Mouse (Mus musculus) left cerebral cortex, postnatal 25 days (tissue): ENCODE results near the gene Klk14. TPM values are rescaled to one million over a fixed set of nuclear protein-coding genes. Genes with fewer than 3 reads are reported as not detected.

Experiments
- DNase-seq, 2 experiments: peaks; one replicate each; pipeline ENCODE4 v3.0.0; 2022; ENCODE audit warnings: low spot score in 2 of 2, mixed read lengths in 1 of 2
- intact Hi-C: fragments of 180-260 bp; cut with DNase I; formaldehyde crosslinking; loops from one replicate; pipeline ENCODE4 v1.15.1; 2025
- total RNA-seq, 2 experiments: library from RNA; stranded (reverse); gene quantifications; 2 replicates each; pipeline ENCODE4 v1.2.3; 2021

Gene Klk14
- total RNA-seq, 2 experiments from 2014 or later: not detected

DNA sequence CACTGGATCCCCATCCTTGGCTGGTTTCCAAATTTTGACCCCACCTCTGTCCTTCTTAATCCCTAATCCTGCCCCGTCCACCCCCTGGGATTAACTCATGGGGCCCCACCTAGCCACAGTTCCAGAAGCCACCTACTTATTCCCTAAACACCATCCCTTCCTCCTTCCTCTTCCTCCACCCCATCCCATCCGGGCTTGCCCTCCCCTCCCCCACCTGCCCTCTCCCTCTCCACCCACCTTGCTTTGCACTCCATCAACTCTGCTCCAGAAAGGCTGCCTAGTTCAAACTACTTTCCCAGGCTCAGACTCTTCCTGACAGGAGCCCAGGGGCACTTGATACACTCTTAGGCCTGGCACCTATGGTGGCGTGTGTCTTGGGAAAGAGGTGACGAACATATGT lies 22.0 kb downstream of the Klk14 start, which contains the start of gene Klk13:
Klk13 (plus strand) TSS at position 301 of the 400 bp plus-strand sequence.
- intact Hi-C loops: no loop called here
- DNase-seq: no peak

DNA sequence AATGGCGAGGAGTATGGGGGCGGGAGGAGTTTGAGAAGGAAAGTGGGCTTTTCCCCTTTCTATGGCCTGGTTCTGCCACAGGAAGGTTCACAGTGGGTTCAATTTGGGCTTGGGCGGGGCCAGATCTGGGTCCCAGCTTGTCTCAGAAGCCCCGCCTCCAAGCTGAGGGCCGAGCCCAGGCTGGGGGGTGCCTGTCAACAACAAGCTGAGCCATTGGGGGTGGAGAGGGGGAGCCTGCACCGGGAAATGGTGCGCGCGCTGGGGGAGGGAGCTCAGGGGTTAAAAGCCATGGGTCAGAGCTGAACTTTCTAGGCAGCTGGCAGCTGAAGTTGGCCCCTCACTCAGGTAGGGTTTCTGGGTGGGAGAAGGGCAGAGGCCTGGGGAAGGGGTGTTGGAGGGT lies 22.7 kb downstream of the Klk14 start:
- intact Hi-C loops: no loop called here
- DNase-seq: no peak

DNA sequence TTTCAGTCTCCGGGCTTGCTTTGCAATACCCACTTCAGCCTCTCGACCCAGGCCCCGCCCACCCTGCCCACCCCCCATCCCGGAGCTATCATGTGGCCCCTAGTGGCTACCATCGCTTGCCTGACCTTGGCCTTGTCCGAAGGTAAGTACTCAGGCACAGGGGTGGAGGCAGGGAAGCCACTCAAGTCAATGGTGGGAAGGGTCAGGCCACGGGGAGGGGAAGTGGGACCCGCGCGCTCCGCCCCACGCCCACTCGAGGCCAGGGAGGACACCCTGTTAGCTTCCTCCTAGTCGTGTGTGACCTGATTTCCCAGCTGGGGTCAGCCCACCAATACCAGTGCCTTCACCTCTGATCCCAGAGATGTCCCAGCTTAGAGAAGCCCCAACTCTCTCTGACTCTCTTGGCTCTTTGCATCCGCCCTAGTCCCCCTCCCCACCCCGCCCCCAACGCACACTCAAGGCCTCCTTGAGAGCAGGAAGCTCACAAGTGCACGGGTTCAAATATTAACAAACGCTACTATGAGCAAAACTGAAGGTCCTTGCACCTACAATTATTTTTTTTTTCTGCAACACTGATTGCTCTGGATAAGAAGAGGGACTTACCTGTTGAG lies 23.6 kb downstream of the Klk14 start:
- no peak for DNase-seq
- intact Hi-C loops: no loop called here

Other genes with a start within 250 kb of the Klk14 start
- gene Cldnd2, start 249.6 kb upstream of the Klk14 start, total RNA-seq: not detected
- 10 to 100 TPM; 52.2 to 59.1 TPM for gene Etfb, start 246.3 kb upstream of the Klk14 start, total RNA-seq
- under 1 TPM in 1 of 2 experiments, not detected in 1; 0.53 TPM for gene Gm45233, start 246.3 kb upstream of the Klk14 start, total RNA-seq
- gene Vsig10l, start 227.3 kb upstream of the Klk14 start, total RNA-seq: 1 to 10 TPM; 2.0 to 2.8 TPM
- gene Iglon5, start 200.3 kb upstream of the Klk14 start, total RNA-seq: 10 to 100 TPM; 28.4 to 28.9 TPM
- not detected for gene 4931406B18Rik, start 184.5 kb upstream of the Klk14 start, total RNA-seq
- 1 to 10 TPM; 4.4 to 5.1 TPM for gene Cd33, start 146.0 kb upstream of the Klk14 start, total RNA-seq
- gene Zfp658, start 128.2 kb upstream of the Klk14 start, total RNA-seq: 1 to 10 TPM; 3.8 to 4.7 TPM
- gene Zfp719, start 110.8 kb upstream of the Klk14 start, total RNA-seq: 10 to 100 TPM; 15.0 to 17.1 TPM
- gene Zfp819, start 83.2 kb upstream of the Klk14 start, total RNA-seq: under 1 TPM in 1 of 2 experiments, not detected in 1; 0.37 TPM
- not detected for gene Ceacam18, start 55.7 kb upstream of the Klk14 start, total RNA-seq
- 1 to 10 TPM; 1.1 to 1.3 TPM for gene Siglece, start 30.3 kb upstream of the Klk14 start, total RNA-seq
- 1 to 10 TPM; 7.5 to 8.7 TPM for gene Ctu1, start 18.4 kb upstream of the Klk14 start, total RNA-seq
- not detected for gene Klk13, start 22.1 kb downstream of the Klk14 start, total RNA-seq
- not detected for gene Klk12, start 78.5 kb downstream of the Klk14 start, total RNA-seq
- not detected for gene Klk11, start 84.2 kb downstream of the Klk14 start, total RNA-seq
- gene Klk10, start 90.6 kb downstream of the Klk14 start, total RNA-seq: not detected
- not detected for gene Klk9, start 101.5 kb downstream of the Klk14 start, total RNA-seq
- 1 to 10 TPM; 2.2 to 3.3 TPM for gene Klk8, start 107.2 kb downstream of the Klk14 start, total RNA-seq
- not detected for gene Klk7, start 120.9 kb downstream of the Klk14 start, total RNA-seq
- 1 to 10 TPM; 1.0 to 1.4 TPM for gene Klk6, start 134.1 kb downstream of the Klk14 start, total RNA-seq
- gene Klk5, start 151.6 kb downstream of the Klk14 start, total RNA-seq: not detected
- not detected for gene Klk4, start 190.7 kb downstream of the Klk14 start, total RNA-seq
- not detected for gene Klk15, start 243.3 kb downstream of the Klk14 start, total RNA-seq